Mouse (Mus musculus) heart, adult 9 months (tissue): ENCODE results near the gene Mrpl12.
"Not testable (repeated sequence)": the region's sequence is repeated elsewhere in the genome, so short reads cannot be mapped to it uniquely, and the experiment has no call there.

Experiments used
- DNase-seq, 2 experiments: peaks; one replicate each; pipeline ENCODE4 v3.0.0; 2022; ENCODE audit warnings: low spot score in 2 of 2

The Mrpl12 gene

DNA sequence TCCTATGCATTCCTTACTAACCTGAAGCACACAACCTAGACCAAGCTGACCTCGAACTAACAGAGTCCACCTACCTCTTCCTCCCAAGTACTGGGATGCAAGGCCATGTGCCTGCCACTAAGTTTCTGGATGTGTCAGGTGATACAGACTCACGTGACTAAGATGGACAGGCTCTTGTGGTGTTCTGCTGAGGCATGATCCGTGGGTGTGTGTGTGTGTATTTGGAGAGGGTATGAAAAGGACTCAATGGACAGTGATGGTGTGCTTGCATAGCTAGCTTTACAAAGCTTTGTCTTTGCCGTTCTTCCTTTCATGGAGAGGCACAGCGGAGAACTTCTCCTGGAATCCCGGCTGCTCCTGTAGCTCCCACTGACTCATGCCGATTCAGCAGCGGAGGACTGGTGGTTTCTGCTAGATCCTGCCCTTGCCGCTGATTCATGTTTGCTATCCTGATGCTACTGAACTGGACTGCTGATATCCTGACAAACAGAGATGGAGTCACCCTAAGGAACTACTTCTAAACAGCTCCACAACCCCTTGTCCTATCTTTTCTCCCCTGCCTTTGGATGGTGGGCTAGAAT lies 24.0 kb downstream of the Mrpl12 start:
- DNase-seq, result no peak

- no peak for DNase-seq
Measured at GRCm38 (mm10) chr11:120509940-120510339, 25.5 kb downstream of the Mrpl12 start.

GRCm38 (mm10) chr11:120510375-120511030 lies 26.1 kb downstream of the Mrpl12 start:
- no peak for DNase-seq

- no peak for DNase-seq
Measured at GRCm38 (mm10) chr11:120512790-120513453, 28.5 kb downstream of the Mrpl12 start.

- DNase-seq, result not testable (repeated sequence)
Measured at GRCm38 (mm10) chr11:120514262-120514661, 29.8 kb downstream of the Mrpl12 start.

- DNase-seq, result peak; percentile 84 to 85
Measured at GRCm38 (mm10) chr11:120515611-120516010, 31.2 kb downstream of the Mrpl12 start.

DNA sequence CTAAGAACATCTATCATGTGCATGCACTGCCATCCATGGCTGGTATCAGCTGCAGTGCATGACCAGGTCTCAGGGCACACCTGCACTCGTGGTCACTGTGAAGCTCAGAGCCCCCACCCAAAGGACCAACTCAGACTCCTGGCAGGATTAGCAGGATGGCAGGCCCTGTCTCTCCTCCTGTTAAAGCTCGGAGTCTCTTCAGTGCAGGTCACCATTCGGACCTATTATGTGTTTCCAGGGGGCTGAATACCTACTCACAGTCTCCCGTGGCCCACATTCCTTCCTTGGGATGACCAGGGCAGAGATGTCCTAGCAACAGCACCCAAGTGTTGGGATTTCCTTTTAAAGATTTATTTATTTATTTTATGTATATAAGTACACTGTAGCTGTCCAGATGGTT lies 32.7 kb downstream of the Mrpl12 start:
- no peak for DNase-seq

DNA sequence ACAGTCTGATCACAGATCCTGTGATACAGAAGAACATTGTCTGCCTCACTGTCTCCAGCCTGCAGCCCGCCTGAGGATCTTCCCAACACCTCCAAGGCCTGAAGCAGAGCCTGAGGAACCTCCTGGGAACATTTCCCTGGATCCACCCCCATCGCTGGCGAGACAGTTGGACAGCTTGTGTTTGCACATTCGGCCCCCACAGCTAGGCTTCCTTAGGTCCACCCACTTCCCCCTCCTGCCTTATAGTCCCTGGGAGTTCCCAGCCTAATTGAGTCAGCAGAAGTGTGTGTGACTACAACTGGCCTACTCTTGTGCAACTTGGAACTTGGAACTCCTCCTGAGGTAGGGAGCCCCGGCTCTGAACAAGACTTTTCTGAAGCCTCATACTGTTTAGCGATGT lies 33.6 kb downstream of the Mrpl12 start:
- peak; percentile 78 to 84 for DNase-seq

DNA sequence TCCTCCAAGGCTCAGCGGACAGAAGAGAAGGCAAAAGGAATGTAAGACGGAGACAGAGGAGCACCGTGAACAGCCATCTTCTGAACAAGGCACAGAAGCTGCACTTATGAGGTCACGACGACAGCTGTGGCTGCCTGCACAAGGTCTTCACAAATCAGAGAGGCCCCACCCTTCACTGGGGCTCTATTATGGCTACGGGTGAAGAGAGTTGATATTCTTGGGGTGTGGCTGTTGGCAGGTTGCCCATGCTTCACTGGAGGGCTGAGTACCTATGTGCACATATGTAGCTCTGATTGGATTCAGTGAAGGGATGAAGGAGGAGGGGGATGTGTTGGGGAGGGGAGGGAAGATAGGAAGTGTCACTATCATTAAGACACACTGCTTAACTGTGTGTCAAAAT lies 34.1 kb downstream of the Mrpl12 start:
- DNase-seq, result no peak

GRCm38 (mm10) chr11:120519738-120520137 lies 35.3 kb downstream of the Mrpl12 start:
- DNase-seq, result peak; percentile 82 to 86

GRCm38 (mm10) chr11:120520498-120520897 lies 36.1 kb downstream of the Mrpl12 start:
- no peak for DNase-seq

DNA sequence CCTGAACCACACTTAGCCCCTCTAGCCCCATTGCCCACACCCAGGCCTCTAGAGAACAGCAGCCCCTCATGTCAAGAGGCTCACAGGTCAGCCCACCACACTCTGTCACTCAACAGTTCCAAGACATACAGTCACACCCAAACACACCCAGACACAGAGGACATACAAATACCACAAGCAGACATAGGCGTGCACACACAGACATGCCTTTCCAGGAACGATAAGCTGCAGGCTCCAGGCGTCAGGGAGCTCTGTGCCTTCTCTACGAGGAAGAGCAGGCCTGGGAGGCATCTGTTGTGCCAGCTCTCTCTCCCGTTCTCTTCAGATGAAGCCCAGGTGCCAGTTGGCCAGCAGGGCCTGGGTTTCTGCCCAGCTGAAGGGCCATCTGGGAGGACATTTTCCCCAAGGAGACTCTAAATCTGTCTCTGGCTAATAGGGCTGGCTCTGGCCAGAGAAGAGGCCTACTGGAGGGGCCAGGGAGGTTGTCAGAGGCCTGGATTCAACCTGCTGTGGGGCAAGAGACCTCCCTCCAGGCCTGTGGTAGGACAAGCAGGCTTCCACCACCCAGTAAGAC lies 36.6 kb downstream of the Mrpl12 start:
- peak; percentile 67 to 79 for DNase-seq

DNA sequence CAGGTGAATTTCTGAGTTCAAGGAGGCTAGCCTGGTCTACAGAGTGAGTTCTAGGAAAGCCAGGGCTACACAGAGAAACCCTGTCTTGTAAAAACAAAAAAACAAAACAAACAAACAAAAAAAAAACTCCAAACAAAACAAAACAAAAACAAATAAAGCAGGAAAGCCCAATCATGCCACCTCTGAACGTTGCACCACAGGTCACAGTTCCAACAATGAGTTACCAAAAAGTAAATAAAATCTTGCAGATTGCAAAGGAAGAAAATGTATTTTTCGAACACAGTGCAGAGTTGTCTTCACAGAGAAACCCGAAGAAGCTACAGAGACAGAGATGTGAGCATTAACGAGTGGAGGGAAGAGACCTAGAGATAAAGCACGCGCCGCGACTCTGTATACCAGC lies 38.2 kb downstream of the Mrpl12 start:
- DNase-seq, result no peak

- no peak for DNase-seq
Measured at GRCm38 (mm10) chr11:120525959-120526358, 41.5 kb downstream of the Mrpl12 start.

DNA sequence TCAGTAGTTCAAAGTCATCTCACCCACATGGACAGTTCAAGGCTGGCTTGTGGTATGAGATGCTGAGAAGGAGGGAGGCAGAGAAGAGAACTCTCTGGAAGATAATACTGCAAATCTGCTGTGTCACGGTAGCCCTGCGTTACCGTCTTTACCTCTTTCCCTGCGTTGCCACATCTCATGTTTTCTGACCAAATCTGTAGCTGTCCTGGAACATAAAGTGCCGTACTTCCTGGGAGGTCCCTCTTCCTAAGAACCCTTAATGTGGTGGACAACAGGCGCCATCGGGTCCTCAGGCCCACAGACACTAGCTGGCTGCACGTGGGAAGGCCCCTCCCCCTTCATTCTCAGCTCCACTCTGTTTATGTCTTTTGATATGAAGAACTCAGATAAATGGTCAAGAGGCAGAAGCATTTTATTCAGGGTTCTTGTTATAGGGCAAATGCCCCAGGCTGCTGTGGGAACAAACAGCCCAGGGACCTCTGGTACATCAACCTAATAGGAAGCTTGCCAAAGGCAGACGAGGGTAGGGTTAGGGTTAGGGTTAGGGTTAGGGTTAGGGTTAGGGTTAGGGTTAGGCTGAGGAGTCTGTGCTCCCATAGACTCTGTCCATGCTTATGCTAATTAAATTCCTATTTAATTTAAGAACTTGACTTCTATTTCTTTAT lies 43.4 kb downstream of the Mrpl12 start:
- DNase-seq, result no peak

GRCm38 (mm10) chr11:120528903-120529302 lies 44.5 kb downstream of the Mrpl12 start:
- DNase-seq, result no peak

DNA sequence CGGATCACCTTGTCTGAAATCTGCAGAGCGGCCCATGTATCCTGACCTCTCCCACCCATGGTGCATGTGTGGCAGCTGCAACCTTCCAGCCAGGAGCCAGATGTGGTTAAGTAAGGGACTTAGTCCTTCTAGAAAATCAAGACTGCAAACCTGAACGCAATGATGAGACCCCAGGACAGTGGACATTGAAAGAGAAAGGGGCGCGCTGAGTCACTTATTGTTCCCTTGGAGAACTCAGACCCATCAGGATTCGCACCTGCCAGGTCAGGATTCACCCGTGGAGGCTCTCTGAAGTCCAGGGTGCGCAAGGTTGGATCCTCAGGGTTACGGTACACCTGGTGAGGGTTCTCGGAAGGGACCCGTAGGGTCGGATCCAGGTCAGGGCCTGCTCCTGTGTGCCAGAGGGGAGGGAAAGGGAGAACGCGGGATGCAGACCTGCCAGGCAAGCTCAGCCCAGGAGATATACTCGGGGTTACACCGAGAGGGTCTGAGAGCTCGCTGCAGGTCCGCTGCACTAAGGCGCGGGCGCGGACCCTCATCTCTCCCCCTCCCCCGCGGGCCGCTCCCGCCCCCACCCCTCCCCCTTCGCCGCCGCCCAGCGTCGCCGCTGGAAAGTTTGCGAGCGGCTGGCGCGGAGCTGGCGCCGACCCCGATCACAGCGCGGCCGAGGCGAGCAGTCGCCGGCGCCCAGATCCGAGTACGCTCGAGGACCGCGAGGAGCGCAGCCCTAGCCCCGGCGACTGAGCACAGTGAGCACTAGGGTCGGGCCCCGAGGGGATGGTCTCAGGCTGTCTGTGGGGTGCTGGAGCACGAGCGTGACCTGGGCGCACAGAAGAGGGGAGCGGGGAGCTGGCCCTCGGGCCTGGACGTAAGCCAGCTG lies 45.9 kb downstream of the Mrpl12 start, which contains the start of gene Gcgr:
Gene Gcgr (plus strand): TSS at position 615 of the 880 bp plus-strand sequence.
- DNase-seq, result no peak

DNA sequence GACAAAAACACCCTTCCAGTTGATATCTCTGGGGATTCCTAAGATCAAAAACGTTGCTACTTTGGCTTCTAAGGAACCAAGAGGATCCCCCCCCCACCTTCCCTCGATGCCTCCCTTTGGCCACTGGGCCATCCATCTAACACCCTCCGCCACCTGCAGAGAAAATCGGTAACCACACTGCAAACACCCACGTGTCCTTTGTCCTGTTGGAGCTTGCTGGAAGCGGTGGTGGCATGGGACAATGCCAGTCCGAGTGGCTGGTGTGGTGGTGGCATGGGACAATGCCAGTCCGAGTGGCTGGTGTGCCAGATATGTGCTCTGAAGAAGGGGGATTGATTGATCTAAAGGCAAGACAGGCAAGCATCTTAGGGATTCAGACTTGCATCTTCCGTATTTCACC lies 47.2 kb downstream of the Mrpl12 start:
- DNase-seq, result no peak

GRCm38 (mm10) chr11:120534093-120534492 lies 49.7 kb downstream of the Mrpl12 start:
- no peak for DNase-seq

DNA sequence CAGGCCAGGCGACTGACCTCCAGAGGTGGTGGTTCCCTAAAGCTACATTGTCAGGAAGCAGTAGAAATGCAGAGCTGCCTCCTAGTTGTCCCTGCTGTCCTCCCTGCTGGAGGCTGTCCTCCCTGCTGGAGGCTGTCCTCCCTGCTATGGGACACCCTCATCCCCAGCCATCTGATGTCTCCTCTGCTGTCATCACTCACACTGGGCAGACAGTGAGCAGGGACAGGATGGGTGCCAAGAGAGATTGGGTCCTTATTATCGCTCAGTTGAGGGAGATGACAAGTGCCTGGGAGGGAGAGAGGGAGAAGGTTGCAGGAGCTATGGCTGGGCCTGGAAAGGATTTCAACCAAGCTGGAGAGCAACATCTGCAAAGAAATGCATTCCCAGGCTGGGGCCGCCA lies 50.7 kb downstream of the Mrpl12 start:
- DNase-seq, result no peak

DNA sequence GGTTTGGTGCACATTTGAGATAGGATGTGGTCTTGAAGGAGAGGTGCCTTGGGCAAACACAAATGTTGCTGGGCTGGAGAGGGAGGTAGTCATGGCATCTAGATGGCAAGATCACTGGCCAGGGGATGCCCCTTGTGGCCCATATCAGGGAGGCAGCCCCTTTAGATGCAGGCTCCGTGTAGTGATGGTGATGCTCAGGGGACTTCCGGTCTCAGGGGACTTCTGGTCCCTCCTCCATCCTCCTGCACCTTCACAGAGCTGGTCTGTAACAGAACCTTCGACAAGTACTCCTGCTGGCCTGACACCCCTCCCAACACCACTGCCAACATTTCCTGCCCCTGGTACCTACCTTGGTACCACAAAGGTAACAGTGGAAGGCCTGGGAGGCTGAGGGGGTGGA lies 51.4 kb downstream of the Mrpl12 start:
- DNase-seq, result no peak
